Mouse (Mus musculus) urinary bladder, postnatal 25 days (tissue): ENCODE data around the gene Zyg11b.

Source experiments
- DNase-seq: peaks from one replicate; pipeline ENCODE4 v3.0.0; 2022; ENCODE audit warnings: low spot score

Zyg11b gene

DNA sequence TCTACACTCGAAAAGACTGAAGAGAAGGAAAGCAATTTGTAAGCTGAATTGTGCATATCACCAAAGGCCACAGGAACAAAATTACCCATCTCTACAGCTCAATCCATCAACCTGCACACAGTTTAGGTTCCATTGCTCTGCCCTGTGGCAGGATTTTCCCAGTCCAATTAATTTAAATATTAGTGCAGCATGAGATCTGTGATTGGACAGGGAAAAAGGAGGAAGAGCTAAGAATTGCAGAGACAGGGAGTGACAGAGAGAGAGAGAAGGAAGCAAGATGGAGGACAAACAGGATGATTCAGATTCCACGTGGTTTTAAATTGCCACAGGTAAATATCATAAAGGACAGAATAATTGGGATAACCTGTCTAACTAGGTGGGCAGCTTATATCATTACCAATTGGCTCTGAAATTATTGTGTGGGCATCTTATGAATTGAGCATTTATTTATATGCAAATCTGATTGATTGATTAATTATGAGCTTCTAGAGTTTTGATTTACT lies 108.0 kb downstream of the Zyg11b start:
- DNase-seq: no peak

DNA sequence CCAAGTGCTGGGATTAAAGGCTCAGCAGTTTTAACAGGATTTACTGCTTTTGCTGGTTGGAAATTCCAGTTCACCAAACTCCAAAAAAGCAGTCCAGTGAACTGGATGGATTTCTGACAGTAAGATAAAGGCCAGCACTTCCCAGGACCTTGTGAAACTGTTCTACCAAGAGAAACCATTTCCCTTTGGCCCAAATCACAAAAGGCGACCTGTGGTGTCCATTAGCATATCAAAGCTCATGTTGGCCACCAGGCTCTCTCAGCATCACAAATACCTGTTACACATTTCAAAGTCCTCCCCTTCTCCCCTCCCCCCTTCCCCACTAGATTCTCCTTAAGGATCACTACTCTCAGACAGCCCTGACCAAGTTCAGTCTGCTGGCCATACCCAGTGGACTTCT lies 118.6 kb downstream of the Zyg11b start:
- no peak for DNase-seq
